Mouse (Mus musculus) spleen, postnatal 36 days (tissue): Measurements from ENCODE around the gene Zdhhc19.

Experiments
- DNase-seq, 2 experiments: peaks; one replicate each; pipeline ENCODE4 v3.0.0; 2022; ENCODE audit warnings: low spot score in 2 of 2, mixed read lengths in 1 of 2

Zdhhc19 gene

DNA sequence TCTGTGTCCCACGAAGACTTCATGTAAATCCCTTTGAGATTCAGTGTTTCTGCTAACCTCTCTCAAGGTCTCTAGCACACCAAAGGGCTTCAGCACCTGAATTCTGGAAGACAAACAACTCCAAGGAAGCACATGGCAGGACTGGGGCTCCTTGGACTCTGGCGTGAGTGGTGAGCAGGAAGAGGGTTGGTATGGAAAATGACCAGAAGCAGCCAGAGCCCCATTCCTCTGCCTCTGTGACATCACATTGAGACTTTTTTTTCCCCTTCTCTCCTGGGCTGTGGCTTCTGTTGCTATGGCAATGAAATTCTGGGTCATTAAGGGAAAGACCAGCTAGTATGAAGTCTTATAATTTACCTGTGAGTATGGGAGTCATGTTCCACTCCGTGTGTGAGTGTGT is at the start of gene Zdhhc19:
Zdhhc19 (plus strand) TSS at position 301 of the 400 bp plus-strand sequence.
- no peak for DNase-seq

DNA sequence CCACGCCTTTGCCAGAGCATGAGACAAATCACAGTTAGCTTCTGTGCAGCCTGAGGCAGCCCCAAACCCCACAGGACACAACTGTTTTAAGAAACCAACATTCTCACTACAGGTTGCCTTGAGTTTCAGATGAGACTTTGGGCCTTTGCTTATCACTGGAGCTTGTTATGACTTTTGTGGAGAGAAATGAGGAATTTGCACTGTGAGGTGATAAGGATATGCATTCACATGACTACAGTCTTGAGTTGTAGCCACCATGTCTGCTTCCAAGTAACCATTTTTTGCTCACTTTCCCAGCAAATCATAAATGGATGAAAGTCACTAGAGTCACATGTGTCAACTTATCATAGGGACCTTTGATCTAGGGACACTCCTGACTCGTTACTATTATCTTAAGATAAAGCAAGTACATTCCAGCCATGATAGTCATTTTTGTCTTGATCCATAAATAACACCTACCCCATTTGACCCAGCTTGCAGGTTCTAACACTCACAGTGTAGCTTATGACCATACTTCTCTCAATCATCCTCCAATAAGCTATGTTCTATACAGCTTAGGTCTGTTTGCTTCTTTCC is 49.4 kb upstream of the Zdhhc19 start:
- DNase-seq = no peak

DNA sequence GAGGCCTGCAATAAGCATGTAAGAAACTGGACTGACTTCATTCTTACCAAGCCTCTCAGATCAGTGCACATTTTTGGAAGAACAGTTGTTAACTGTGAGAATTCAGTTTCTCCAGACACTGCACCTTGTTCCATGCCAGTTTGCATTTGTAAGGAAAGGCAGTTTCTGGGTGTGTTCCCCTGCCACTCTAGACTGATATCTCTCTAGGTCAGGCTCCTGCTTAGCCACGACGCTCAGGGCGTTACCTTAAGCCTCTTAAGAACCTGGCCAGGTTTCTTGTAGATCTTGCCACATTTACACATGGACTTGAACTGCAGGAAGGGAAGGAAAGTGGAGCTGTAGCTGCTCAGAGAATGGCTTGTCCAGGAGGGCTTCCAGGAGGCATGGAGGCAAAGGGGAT is 46.4 kb upstream of the Zdhhc19 start:
- DNase-seq = peak; percentile 7 to 47

DNA sequence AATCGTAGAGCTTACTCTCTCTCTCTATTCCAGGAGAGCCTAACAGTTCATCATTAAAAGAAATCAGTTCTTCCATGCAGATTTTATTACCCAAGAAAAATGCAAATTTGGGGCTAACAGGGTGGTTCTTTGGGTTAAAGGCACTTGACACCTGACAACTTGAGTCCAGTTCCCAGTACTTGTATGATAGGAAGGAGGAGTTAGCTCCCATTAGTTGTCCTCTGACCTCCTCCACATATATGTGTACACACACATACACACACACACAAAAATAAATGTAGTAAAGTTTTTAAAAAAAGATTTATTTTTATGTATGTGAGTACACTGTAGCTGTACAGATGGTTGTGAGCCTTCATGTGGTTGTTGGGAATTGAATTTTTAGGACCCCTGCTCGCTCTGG is 45.9 kb upstream of the Zdhhc19 start:
- DNase-seq = no peak

DNA sequence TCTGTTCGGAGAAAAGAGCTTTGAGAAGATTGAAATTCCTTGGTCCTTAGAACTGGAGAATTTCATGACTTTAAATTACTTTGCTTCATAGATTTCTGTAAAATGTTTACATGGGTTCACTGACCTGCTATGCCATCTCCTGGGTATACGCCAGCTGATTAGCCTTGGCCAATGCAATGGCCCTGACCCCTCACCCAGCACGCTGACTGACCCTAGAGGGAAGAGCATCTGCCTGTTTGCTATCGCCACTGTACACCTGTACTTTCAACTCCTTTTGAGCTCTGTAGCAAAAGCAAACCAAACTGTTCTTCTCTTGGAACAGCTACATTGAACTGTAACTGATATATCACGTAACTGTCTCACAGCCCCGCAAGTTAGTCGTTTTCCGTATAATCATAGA is 43.0 kb upstream of the Zdhhc19 start:
- no peak for DNase-seq

DNA sequence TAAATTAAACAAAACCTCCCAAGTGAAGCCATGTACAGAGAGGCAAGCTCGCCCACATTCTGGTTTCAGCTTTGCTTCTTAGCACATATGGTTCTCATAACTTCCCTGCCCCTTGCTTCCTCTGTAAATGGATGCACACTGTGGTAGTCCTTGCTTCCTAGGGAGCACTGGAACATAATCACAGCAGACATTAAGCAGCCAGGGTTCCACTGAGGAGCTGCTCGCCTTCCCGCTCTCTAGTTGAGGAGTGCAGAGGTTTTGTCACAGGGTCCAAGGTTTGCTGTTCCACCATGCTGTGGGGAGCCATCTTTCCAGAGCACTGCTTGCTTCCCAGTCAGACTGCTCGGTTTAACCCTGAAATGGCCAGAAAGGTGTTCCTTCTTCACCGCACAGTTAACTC is 41.4 kb upstream of the Zdhhc19 start:
- no peak for DNase-seq

DNA sequence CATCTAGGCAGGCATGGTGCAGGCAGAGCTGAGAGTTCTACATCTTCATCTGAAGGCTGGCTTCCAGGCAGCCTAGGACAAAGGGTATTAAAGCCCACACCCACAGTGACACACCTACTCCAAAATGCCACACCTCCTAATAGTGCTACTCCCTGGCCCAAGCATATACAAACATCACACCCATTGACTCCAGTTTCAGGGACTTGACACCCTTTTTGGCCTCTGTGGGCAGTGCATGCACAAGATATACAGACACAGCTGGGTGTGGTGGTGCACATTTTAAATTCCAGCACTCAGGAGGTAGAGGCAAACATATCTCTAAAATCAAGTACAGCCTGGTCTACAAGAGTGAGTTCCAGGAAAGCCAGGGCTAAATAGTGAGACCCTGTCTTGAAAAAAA is 40.0 kb upstream of the Zdhhc19 start:
- no peak for DNase-seq

DNA sequence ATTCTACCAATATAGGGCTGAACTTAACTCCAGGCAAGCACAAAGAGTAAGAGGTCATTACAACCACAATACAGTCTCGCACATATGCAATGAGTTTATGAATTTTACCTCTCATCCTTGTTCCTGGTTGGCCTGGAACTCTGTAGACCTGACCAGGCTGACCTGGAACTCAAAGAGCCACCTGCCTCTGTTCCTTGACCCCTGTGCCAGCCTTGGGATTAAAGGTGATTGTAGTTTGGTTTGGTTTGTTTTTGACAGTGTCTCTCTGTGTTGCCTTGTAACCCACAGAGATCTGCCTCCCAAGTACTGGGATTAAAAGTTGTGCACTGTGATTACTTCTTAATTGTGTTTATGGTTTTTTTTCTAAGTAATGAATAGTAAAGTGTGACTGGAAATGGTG is 39.3 kb upstream of the Zdhhc19 start:
- no peak for DNase-seq

DNA sequence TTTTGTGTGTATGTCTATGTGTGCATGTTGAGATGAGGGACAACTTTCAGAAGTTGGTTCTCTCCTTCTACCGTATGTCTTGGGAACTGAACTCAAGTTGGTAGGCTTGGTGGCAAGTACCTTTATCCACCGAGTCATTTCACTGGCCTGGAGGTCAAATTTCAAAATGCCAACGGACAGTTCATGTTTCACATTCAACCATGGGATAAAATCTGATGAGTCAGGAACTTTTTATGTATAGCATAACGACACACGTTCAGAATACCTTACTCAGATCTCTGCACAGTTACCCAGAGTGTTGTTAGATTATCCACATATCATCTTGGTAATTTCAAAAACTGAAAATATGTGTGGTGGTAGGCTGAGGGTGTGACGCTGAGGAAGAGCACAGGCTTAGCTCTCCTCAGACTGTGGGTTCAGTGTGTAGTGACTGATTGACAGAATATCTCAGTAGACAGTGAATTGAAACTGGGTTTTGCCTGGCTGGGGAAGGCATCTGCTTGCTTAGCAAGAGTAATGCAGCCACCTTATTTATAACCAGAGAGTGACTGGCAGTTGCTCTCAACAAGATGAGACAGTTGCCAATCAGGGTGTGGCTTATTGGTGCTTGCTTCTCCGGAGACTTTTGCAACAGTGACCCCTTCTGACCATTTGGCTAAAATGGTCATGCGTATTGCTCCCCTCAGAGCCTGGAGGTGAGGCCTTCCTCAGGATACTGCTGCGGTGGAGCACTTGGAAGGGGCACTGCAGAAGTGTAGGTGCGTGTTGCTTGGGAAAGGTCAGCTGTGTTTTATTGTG is 38.3 kb upstream of the Zdhhc19 start:
- peak; percentile 57 to 67 for DNase-seq

DNA sequence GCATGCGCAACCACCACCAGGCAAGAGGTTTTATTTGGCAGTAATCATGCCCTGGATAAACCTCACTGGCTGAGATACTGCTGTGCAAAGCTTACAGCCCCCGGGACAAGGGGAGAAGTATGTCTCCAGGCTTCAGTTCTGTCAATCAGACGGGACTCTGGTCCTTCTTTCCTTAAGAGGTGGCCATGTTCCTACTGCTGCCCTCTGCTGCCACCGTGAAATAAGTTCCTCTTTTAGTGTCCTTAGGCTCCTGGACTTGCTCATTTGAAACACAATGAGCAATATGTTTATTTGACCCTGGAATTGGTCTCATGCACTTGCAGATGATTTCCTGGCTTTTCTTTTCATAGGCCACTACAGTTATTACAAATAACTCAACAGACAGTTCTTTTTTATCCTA is 35.5 kb upstream of the Zdhhc19 start:
- DNase-seq = no peak

DNA sequence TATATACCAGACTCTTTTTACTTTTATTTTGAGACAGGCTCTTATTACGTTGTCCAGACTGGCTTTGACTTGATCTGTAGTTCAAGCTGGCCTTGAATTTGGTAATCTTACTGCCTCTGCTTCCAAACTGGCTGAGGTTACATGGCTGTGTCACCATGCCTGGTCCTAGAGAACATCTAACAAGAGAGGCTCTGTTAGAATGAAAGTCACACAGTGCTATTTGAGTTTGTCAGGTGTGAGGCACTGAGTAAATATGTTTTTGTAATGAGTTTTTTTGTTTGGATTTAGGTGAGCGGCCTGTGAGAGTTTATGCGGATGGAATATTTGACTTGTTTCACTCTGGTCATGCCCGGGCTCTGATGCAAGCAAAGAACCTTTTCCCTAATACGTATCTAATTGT is 34.4 kb upstream of the Zdhhc19 start:
- no peak for DNase-seq

DNA sequence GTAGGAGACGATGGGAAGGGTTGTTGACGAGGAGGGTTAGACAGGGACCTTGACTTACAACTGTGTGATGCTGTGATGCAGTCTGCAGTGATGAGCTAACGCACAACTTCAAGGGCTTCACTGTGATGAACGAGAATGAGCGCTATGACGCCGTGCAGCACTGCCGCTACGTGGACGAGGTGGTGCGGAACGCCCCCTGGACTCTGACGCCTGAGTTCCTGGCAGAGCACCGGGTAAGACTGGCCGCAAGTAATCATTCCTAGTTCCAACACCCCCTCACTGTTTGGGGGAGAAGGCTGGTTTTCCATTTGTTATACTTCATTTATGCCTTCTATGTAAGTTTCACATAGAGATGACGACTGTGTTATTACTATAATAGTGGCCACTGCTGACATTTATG is 33.1 kb upstream of the Zdhhc19 start:
- no peak for DNase-seq

DNA sequence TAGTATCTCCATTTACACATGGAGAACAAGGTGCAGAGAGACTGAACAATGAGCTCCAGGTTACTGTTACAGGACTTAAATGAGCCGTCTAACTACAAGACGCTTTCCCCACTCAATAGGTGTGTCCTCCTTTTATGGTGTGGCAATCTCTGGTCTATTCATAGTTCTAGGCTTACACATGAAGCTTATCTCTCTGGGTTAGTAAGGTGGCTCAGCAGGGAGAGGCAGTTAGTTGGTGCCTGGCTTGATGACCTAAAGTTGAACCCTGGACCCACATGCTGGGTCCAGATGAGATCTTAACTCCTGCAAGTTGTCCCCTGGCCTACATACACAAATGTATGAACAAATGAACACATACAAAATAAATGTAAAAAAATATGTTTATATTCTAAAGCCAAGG is 32.6 kb upstream of the Zdhhc19 start:
- no peak for DNase-seq

DNA sequence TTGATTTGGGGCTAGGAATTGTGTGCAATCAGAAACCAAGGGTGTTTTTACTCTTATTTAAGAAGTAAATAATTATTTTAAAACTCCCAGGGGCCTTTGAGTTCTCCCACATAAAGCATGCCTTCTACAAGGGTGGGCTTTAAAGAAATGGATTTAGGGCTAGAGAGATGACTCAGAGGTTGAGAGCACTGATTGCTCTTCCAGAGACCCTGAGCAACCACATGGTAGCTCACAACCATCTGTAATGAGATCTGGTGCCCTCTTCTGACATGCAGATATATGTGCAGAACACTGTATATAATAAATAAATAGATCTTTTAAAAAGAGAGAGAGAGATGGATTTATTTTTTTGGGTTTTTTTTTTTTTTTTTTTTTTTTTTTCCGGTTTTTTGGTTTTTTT is 31.2 kb upstream of the Zdhhc19 start:
- DNase-seq = no peak

DNA sequence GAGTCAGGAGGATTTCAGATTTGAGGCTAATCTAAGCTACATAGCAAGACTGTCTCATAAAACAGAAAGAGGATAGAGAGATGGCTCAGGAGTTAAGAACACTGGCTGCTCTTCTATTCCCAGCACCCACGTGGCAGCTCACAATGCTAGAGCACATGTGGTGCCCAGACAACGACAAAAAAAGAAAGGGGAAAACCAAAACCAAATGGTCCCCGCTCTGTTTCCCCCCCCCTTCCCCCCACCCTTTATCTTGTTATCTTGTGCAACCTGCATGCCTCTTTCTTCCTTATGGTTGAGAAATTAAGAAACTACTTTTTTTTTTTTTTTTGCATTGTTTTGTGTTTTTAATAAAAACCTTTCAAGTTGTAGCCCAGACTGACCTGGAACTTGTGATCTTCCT is 27.6 kb upstream of the Zdhhc19 start:
- DNase-seq = no peak

DNA sequence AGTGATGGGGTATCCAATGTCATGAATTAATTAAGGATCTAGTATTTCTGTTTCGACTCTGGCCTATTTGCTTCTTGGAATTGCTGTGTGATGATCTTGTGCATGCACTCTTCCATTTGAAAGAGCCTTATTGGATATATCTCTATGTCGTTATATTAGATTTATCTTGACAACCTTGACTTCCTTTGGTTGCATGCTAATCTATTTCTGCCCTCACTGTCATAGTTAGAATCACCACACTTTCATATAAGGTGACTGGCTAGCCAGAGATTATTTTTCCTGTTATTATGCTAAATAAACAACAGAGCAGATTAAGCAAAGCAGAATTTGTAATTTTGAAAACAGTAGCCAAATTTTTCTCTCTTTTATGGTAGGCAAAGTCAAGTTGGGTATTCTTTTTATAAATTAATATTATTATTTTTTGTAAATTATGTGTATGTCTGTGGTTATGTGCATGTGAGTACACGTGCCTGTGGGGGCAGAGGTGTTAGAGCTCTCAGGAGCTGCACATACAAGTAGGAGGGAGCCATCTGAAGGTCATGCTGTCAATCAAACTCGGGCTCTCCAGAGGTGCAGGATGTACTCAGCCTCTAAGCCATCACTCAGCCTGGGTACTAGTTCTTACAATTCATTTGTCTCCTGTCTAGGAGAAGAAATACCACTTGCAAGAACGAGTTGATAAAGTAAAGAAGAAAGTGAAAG is 26.5 kb upstream of the Zdhhc19 start:
- DNase-seq = no peak

DNA sequence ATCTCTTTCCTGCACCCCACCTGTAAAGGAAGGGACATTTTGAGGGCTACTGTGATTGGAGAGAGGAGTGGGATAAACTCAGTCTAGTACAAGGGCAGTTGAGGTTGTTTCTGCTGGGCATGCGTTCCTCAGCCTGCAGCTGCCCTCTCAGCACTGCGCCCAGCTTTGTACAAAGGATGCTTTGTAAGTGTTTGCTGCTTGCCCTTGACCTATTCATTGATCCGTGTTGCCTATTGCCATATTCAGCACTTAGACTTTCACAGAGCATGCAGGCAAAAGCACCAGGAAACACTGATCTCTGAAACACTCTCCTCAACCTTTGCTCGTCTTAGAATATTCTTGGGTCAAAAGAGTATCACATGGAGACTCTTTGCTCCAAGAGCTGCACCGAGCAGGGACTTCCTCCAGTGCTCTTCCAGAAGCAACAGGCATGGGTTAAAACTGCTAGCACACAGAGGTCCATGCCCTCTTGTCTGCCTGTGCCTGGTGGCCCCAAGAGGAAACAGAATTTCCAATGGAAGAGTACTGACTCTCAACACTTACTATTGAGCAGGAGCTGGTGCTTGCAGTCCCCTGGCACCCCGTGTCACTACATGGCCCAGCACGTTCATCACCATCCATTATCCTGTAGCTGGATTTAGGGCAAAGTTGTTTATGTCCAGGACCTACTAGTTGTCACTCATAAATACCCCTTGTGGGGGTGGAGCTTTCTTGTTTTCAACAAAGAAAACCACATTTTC is 23.6 kb upstream of the Zdhhc19 start:
- DNase-seq = no peak

DNA sequence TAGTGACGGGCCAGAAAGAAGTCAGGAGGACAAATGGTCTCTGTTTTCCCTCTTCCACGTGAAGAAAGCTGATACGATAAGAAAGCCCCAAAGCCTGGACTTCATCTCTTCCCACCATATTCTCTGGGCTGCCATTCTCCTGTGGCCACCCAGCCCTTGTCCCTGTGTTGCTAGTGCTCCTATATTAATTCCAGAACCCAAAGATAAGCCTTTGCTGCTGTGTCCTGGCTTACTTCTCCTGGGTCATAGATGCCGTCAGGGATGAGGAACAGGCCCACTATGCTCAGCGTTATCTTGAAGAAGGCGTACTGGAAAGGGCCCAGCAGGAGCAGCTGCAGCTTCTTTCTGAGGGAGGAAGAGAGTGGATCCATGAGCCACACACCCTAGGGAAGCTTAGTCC is 18.8 kb upstream of the Zdhhc19 start:
- no peak for DNase-seq

DNA sequence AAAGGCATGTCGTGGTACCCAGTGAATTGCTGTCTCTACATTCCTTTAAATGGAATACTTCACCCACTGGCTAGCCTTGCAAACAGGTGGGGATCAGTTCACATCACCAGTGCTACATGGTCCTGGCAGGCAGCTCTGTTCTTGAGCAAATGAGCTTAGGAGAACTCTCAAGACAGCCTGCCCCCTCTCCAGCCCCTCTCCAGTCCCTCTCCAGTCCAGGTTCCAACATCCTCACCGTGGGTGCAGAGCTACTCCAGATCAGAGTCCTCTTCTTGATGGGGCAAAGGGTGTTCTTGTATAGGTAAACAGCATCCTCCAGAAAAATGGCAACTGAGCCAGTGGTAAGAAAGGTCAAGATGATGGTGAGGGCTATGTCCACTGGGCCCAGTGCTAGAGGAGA is 16.6 kb upstream of the Zdhhc19 start:
- no peak for DNase-seq

DNA sequence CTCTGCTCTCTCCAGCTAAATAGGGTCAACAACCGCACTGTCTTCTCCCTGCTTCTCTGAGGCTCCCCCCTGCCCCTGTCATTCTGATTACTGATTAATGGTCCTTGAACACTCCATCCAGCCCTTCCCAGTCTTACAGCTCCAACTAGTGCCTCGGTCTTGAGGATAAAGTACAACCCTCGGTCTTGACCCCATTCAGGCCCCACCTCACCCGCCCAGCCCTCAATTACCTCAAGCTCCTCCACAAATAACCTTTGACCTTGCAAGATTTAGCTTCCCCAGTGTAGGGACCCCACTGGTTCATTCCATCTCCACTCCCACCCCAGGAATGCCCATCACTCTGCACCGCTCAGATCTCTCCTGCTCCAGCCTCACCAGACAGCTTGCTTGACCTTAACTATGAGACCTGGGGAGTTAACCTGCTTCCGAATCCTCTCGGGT is 11.6 kb upstream of the Zdhhc19 start:
- no peak for DNase-seq

DNA sequence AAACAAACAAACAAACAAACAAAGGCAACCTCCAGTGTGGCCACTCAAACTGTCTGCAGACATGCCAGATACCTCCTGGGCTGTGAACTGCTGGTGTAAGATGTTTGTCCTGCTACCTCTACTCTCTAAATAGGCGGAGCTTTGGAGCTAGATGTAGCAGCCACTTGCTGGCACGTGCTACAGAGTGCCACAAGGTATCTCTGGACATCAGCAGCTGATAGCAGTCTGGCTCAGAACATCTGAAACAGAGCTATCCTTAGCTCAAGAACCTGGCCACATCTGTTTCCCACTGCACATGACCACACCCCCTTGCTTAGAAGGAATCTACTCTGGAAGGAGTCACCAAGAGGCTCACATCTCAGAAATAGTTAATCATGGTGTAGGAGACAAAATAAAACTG is 10.9 kb upstream of the Zdhhc19 start:
- DNase-seq = no peak

DNA sequence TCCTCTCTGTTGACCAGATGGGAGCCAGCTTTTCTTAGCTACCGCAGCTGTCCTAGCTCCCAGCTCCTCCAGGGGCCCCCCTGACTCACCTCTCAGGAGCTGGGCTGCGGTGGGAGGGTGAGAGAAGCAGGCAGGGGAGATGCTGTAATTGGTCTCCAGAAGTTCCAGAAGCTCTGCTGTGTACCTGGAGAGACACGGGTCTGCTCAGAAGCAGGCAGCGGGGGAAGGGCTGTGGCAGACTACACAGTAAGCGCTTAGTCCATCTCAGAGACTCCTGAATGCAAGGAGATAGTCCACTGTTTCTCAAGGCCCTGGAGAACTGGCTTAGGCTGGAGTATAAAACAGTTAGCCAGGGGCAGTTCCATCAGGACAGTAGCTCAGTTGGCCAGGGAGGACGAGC is 10.0 kb upstream of the Zdhhc19 start:
- no peak for DNase-seq
